Mouse (Mus musculus) testis, adult 2 months (tissue): ENCODE results near the gene Tnnc1.

ENCODE experiments used
- CTCF ChIP-seq: fragments of 200-500 bp; IDR thresholded peaks from 2 replicates; pipeline ENCODE4 v1.5.1; 2012; ENCODE audit warnings: low read depth, mild to moderate bottlenecking, inconsistent platforms, low read length, moderate library complexity; ENCODE audit not compliant: control insufficient read depth, insufficient read depth, insufficient replicate concordance
- POLR2A ChIP-seq: fragments of 200-500 bp; IDR thresholded peaks from 2 replicates; pipeline ENCODE4 v1.6.1; 2012; ENCODE audit warnings: low read depth, mild to moderate bottlenecking, inconsistent platforms, low read length, moderate library complexity; ENCODE audit not compliant: control insufficient read depth

- TF ChIP-seq POLR2A (no peak), CTCF (no peak)
Measured at GRCm38 (mm10) chr14:31228234-31228633, 20.1 kb downstream of the Tnnc1 start.
